Mouse (Mus musculus) monocyte, adult 2 months (primary cell): ENCODE data around the gene Nrf1.

Source experiments
- DNase-seq, 2 experiments: peaks; one replicate each; pipeline ENCODE4 v3.0.0; 2022; ENCODE audit warnings: low spot score in 2 of 2, low read depth in 1 of 2

Gene Nrf1

DNA sequence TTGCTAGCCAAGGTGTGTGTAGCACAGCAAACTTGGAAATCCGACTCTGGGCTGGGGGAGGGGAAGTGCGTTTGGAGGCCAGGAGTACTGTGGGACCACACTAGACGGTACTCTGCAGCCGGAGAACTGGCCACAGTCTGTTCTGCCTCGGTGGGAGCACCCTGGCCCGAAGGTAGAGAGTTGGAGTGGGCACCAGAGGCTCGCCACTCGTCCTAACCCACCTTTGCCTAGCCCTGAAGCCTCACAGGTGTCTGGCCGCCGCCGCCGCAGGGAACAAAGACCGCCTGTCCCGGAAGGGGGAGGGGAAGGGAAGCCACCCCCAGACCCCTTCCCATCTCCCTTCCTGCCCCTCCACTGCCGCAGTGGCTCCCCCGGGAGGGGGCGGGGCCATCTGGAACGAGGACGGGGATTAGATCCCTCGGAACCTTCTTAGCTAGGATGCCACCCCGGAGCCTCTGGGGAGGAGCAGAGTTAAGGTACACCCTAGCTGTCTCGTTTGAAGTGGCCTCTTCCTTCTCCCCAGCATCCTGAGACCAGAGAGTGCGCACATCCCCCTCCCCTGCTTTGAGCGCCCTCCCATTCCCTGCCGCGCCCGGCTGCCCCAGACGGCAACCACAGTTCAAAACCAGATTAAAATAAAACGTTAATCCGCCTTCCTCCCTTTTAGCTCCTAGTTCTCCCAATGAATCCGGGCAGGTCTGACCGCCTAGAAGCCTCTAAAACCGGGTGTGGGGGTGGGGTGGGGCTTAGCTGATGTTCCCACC lies 126.9 kb downstream of the Nrf1 start:
- DNase-seq: no peak

DNA sequence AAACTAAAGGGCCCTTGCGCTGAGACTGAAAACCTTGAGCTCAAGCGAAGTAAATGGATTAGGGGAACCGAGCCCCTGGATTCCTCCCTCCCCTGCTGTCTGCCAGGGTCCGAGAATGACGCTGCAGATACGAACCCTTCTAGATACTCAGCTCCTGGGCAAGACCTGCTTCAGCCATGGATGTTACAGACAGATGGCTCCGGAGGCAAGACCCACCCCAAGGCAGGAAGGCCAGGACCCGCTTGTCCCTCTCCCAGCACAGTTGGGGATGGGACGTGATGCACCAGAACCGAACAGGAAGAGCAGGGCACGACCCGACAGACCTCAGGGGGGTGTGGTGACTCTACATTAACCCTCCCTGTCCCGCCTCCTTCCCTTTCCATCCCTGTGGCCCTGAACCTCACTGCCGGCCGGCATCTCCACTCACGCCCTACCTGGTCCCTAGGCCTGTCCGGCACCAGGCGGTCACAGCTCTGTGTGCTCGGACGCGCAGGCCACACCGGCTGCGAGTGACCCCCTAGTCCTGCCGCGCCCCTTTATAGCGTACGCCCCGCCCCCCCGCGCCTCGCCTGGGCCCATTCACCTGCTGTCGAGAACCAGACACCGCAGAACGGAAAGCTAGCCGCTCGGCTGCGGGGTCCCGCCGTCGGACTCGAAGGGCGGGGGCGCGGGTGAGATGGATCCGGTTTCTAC lies 127.6 kb downstream of the Nrf1 start:
- DNase-seq: no peak

DNA sequence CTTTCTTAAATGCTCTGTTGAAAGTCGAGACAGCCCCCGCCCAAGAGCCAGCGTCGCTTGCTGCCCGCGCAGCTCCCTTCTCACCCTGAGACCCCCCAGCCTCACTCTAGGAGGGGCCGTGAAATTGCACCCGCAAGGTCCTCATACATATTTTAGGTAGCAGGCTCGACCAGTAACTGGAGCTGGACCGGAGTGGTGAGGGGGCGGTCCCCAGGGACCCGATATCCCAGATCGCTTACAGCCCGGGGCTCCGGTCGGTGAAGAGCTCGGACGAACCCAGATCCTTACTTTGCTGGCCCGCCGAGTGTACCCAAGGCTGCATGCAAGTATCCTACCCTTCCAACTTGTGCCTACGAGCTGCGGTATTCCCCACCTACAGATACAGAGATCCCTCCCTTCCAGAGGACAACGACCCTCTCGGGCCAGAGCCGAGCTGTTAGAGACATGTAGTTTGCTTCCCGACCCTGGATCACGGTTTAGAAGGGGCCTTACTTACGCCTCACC lies 128.2 kb downstream of the Nrf1 start:
- DNase-seq: no peak

DNA sequence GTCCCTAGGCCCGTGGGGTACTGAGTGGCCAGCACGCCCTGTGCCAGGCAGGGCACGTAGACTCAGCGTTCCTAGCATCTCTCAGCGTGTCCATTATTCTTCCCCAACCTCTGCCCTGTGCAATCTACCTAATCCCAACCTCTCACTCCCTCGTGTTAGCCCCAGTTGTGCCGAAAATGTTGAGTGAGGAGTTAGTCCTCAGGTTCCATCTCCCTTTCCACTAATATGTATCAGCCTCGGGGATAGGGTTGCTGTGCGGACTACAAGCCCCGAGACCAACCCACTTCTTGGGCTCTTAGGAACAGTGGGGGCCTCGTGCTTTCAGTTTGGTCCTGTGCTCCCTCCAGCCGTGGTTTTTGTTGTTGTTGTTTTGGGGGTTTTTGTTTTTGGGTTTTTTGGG lies 128.7 kb downstream of the Nrf1 start:
- no peak for DNase-seq

DNA sequence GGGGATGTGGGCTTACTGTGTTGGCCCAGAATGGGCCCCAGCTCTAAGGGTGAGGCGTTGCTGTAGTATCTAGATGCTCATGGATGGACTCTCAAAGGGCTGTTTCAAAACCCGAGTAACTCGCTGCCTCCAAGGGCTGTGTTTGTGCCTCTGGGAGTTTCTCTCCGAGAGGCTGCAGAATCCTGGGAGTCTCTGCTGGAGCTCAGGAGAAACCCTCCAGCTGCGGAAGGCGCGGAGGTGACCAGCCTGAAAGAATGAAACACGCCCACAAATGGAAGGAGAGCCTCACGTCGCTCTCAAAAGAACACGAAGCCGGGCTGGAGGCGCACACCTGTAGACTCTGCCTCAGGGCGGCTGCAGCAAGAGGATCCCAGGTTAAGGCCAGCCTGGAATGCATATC lies 129.5 kb downstream of the Nrf1 start:
- DNase-seq: no peak

DNA sequence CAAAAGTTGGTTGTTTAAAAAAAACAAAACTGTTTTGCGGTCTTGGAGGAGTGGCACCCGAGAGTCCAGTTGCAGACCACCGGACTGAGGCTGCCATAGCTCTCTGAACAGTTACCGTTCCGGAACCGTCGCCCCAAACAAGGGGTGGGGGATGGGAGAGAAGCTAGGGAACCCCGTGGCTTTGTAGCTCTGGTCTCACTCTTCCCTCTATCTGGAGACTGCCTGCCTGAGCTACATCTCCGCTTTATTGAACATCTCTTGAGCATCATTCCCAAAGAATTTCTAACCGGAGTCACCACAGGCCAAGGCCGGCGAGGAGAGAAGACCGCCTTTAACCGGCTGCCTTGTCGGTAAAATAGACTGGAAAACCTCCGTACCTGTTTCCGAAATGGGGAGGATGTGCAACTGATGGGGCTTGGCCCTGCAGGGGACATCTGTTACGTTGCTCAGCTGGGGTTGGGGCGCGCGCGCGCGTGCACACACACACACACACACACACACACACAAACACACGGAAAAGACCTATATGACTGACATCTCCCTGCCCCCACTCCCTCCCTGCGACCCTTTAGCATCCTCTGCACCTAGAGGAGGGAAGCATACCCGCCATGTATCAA lies 130.3 kb downstream of the Nrf1 start:
- no peak for DNase-seq

DNA sequence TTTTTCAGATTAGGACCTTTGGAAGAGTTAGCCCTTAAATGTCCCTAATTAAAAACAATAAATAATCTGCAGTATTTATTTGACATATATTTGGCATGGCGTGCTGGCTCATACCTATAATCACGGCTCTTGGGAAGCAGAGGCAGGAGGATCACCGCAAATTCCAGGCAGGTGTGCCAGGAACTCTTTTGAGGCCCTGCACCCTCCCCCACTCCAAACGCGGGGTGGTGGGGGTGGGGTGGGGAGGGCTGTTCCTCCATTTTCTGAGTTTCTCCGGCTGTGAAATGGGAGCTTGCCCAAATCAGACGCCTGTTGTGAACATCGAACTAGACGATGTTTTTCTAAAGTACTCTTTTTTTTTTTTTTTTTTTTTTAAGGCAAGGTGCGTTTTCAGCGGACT lies 131.3 kb downstream of the Nrf1 start:
- DNase-seq: no peak

DNA sequence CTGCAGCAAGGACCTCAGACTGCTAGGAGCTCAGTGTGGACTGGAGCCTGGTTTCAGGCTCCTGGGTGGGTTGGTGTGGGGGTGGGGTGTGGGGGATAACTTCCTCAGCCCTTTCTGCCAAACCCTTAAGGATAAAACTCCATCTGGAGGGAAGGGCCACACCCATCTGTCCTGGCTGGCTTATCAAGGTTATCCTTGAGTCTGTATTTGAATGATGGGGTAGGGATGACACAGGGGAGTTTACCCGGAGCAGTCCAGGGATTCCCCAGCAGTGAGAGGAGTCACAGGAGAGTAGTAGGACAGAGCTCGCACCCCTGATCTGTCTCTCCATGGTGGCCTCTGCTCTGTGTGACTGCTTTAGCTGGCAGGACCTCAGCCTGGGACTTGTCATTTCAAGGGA lies 132.5 kb downstream of the Nrf1 start:
- DNase-seq: no peak

DNA sequence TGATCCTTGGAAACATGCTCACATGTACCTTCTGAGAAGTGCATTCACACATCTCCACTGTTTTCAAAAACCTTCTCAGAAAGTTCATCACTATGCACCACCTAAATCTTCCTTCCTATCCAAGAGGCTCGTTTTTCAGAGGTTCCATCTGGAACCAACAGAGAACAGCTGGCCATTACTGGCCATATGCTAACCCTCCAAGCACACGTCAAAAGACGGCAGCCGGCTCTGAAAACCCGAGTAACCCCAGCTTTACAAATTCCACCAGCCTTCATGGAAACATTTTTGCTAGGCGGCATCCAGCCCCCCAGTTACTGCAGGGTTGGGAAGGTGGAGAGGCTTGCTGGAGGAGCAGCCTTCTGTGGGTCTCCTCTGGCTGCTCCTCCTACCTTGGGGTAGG lies 134.2 kb downstream of the Nrf1 start:
- DNase-seq: no peak

DNA sequence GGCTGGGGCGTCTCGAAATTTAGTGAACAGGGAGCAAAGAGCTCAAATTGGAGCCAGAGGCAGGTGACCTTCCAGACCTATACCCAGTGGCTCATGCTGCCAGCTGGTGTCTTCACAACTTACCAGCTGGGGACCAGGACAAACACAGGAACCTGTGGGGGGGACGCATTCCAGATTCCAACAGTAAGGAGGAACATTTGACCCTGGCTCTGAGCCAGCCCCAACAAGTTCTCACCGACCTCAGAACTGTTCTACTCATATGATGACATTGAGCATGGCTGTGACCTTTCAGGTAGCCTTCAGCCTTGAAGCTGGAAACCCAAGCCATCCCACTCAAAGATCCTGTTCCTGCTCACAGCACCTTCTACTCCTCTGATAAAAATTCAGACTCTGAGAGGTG lies 135.8 kb downstream of the Nrf1 start:
- DNase-seq: no peak

DNA sequence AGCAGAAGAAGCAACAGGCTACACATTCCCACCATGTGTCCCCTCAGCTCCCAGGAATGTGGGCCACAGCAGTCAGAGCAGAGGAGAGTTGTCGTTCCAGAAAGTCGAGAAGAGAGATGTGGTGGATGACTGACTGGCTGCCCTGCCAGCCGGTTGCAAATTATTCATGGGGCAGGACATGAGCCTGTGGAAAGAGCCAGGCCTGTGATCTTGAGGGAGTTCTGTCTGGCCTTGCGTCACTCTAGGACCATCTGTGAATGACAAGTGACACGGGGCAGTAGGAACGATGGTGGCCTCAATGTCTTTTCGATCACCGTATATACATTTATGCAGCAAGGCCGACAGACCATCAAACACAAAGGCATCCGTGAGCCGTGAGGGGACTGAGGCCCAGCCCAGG lies 147.9 kb downstream of the Nrf1 start:
- no peak for DNase-seq

DNA sequence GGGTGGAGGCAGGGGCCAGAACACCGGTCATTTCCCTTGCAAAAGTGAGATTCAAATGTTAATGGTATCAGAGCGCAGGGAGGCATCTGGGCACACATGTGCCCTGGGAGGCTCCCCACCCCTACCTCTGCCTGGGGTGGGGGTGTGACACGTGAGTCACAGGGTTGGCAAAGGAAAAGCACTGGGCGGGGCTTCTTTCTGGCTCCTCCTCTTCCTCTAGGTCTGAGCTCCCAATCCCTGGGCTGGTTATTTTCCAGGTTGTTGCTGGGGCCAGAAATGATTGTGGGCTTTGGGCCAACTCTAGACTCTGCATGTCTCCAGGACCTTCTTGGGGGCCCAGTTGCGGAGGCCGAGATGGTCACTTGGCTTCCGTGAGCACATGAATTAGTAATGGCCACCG lies 148.4 kb downstream of the Nrf1 start:
- DNase-seq: no peak
